Mouse (Mus musculus) heart, embryonic 14.5 days (tissue): ENCODE results near the gene Mecom. TPM values are rescaled to one million over a fixed set of nuclear protein-coding genes. Genes with fewer than 3 reads are reported as not detected.
A peak's percentile ranks its signal among the peaks of the same experiment; 100 is the strongest.

Experiments used
- ATAC-seq: fragments of 200-750 bp; cut with Nextera tagmentation; 2 replicates; pipeline ENCODE4 v1.8.0; 2017; ENCODE audit warnings: low read depth, moderate TSS enrichment; ENCODE audit not compliant: insufficient number of reproducible peaks, insufficient read depth, low FRiP score
- H3K27ac ChIP-seq, 2 experiments: fragments of 200-500 bp in 1 of 2; fragments of 300-500 bp in 1 of 2; sonication (generic) in 1 of 2; replicated peaks in 1 of 2; 2 replicates each; pipeline ENCODE4 v1.5.1; 2012 to 2014; ENCODE audit warnings: low read depth in 2 of 2, low read length in 2 of 2, control low read depth in 1 of 2, mild to moderate bottlenecking in 1 of 2, mixed read lengths in 1 of 2; ENCODE audit not compliant: control insufficient read depth in 1 of 2, insufficient read depth in 1 of 2
- H3K27me3 ChIP-seq: fragments of 300-500 bp; sonication (generic); 2 replicates; pipeline ENCODE4 v1.6.1; 2014; ENCODE audit warnings: mild to moderate bottlenecking, low read length, control low read depth; ENCODE audit not compliant: control insufficient read depth, insufficient read depth
- H3K36me3 ChIP-seq: fragments of 300-500 bp; sonication (generic); 2 replicates; pipeline ENCODE4 v1.6.1; 2014; ENCODE audit warnings: mild to moderate bottlenecking, control low read depth, low read length, mixed read lengths; ENCODE audit not compliant: control insufficient read depth, insufficient read depth
- H3K4me1 ChIP-seq, 2 experiments: fragments of 200-500 bp in 1 of 2; fragments of 300-500 bp in 1 of 2; sonication (generic) in 1 of 2; 2 replicates each; pipeline ENCODE4 v1.6.1; 2012 to 2014; ENCODE audit warnings: low read length in 2 of 2, control low read depth in 1 of 2, mixed read lengths in 1 of 2; ENCODE audit not compliant: control insufficient read depth in 2 of 2, insufficient read depth in 2 of 2
- H3K4me2 ChIP-seq: fragments of 300-500 bp; sonication (generic); 2 replicates; pipeline ENCODE4 v1.6.1; 2014; ENCODE audit warnings: mild to moderate bottlenecking, low read length
- H3K4me3 ChIP-seq, 2 experiments: fragments of 200-500 bp in 1 of 2; fragments of 300-500 bp in 1 of 2; sonication (generic) in 1 of 2; 2 replicates each; pipeline ENCODE4 v1.5.1; 2012 to 2014; ENCODE audit warnings: low read length in 2 of 2, mild to moderate bottlenecking in 2 of 2, control low read depth in 1 of 2, low read depth in 1 of 2, moderate library complexity in 1 of 2; ENCODE audit not compliant: control insufficient read depth in 1 of 2, insufficient read depth in 1 of 2
- H3K9ac ChIP-seq: fragments of 300-500 bp; sonication (generic); 2 replicates; pipeline ENCODE4 v1.6.1; 2014; ENCODE audit warnings: mild to moderate bottlenecking, low read length
- H3K9me3 ChIP-seq: fragments of 300-500 bp; sonication (generic); 2 replicates; pipeline ENCODE4 v1.6.1; 2016; ENCODE audit warnings: low read length, control low read depth; ENCODE audit not compliant: control insufficient read depth
- WGBS: fragments of 180-500 bp; shearing (Covaris S2); extraction: QIAGEN DNeasy Blood & Tissue Kit; methylation state at CpG from one replicate; pipeline ENCODE4 v1.1.7; 2014; 5-methylcytosine and 5-hydroxymethylcytosine counted together
- polyA plus RNA-seq: library from polyadenylated mRNA; unstranded; fragments of >200 nt; fragmentation: Nextera tagmentation; extraction: Ambion mirVana; gene quantifications from 2 replicates; pipeline ENCODE4 v1.2.1, GENCODE M21; 2014

The Mecom gene
- polyA plus RNA-seq, 1 experiment from 2014 or later = 23.0 TPM

- no peaks in the 10 kb centered on the region for H3K36me3 ChIP-seq
- H3K4me2 ChIP-seq = no peak overlapping the region
- no peaks in the 10 kb centered on the region for H3K4me1 ChIP-seq
- ATAC-seq = no peak
- no peak overlapping the region for H3K4me3 ChIP-seq
- 86% methylated on average over 2 of the region's 2 CpGs for WGBS
- H3K9ac ChIP-seq = no peak overlapping the region
- no peaks in the 10 kb centered on the region for H3K27me3 ChIP-seq
- H3K27ac ChIP-seq = no peak overlapping the region
- H3K9me3 ChIP-seq = no peaks in the 10 kb centered on the region
These were observed 349.0 kb downstream of the Mecom start for GRCm38 (mm10) chr3:30198854-30199253.

GRCm38 (mm10) chr3:30198227-30198626 is 349.6 kb downstream of the Mecom start:
- Histone ChIP-seq H3K36me3 (no peaks in the 10 kb centered on the region), H3K27ac (no peak overlapping the region), H3K4me3 (no peak overlapping the region), H3K9ac (no peak overlapping the region), H3K27me3 (no peaks in the 10 kb centered on the region), H3K9me3 (no peaks in the 10 kb centered on the region), H3K4me1 (no peaks in the 10 kb centered on the region), H3K4me2 (no peak overlapping the region)
- ATAC-seq = no peak
- 86% methylated on average over 5 of the region's 5 CpGs for WGBS

GRCm38 (mm10) chr3:30195186-30195585 is 352.6 kb downstream of the Mecom start:
- H3K9me3 ChIP-seq = no peaks in the 10 kb centered on the region
- WGBS = 88% methylated on average over 3 of the region's 3 CpGs
- no peaks in the 10 kb centered on the region for H3K27me3 ChIP-seq
- H3K4me1 ChIP-seq = peaks cover 3 to 8% of the 10 kb centered on the region in 2 experiments; a peak in 3 of 4 replicates
- H3K9ac ChIP-seq = no peak overlapping the region
- H3K4me3 ChIP-seq = no peak overlapping the region
- no peak for ATAC-seq
- no peak overlapping the region for H3K4me2 ChIP-seq
- H3K36me3 ChIP-seq = no peaks in the 10 kb centered on the region
- no peak overlapping the region for H3K27ac ChIP-seq

GRCm38 (mm10) chr3:30192294-30193007 is 355.4 kb downstream of the Mecom start:
- peaks cover 3 to 12% of the 10 kb centered on the region in 2 experiments; a peak in 3 of 4 replicates for H3K4me1 ChIP-seq
- H3K9ac ChIP-seq = no peak overlapping the region
- no peak overlapping the region for H3K27ac ChIP-seq
- ATAC-seq = no peak
- WGBS = 25% methylated on average over 12 of the region's 12 CpGs
- no peaks in the 10 kb centered on the region for H3K9me3 ChIP-seq
- no peak overlapping the region for H3K4me3 ChIP-seq
- no peaks in the 10 kb centered on the region for H3K27me3 ChIP-seq
- H3K36me3 ChIP-seq = no peaks in the 10 kb centered on the region
- no peak overlapping the region; the same call in 1 of the 2 replicates for H3K4me2 ChIP-seq

GRCm38 (mm10) chr3:30189325-30189724 is 358.5 kb downstream of the Mecom start:
- Histone ChIP-seq H3K4me3 (no peak overlapping the region), H3K9me3 (no peaks in the 10 kb centered on the region), H3K4me1 (peaks cover 3 to 12% of the 10 kb centered on the region in 2 experiments; a peak in 3 of 4 replicates), H3K27ac (no peak overlapping the region; a peak in 1 of 4 replicates), H3K27me3 (no peaks in the 10 kb centered on the region), H3K9ac (no peak overlapping the region), H3K36me3 (no peaks in the 10 kb centered on the region), H3K4me2 (no peak overlapping the region)
- ATAC-seq = no peak
- WGBS = 61% methylated on average over 2 of the region's 2 CpGs

GRCm38 (mm10) chr3:30187812-30188469 is 359.9 kb downstream of the Mecom start:
- Histone ChIP-seq H3K27ac (peak overlapping the region in 1 of 2 experiments; percentile 41; a peak in 1 of 4 replicates), H3K4me1 (peaks cover 3 to 12% of the 10 kb centered on the region in 2 experiments; a peak in 3 of 4 replicates), H3K4me3 (no peak overlapping the region), H3K9ac (no peak overlapping the region), H3K36me3 (no peaks in the 10 kb centered on the region), H3K9me3 (no peaks in the 10 kb centered on the region), H3K4me2 (no peak overlapping the region), H3K27me3 (no peaks in the 10 kb centered on the region)
- 41% methylated on average over 5 of the region's 5 CpGs for WGBS
- ATAC-seq = no peak

GRCm38 (mm10) chr3:30181807-30182481 is 365.9 kb downstream of the Mecom start:
- Histone ChIP-seq H3K27me3 (no peaks in the 10 kb centered on the region), H3K9ac (no peak overlapping the region), H3K4me3 (no peak overlapping the region), H3K27ac (no peak overlapping the region), H3K4me2 (no peak overlapping the region), H3K4me1 (no peaks in the 10 kb centered on the region), H3K9me3 (no peaks in the 10 kb centered on the region), H3K36me3 (no peaks in the 10 kb centered on the region)
- ATAC-seq = no peak
- 84% methylated on average over 8 of the region's 8 CpGs for whole genome bisulfite sequencing
